Mouse (Mus musculus): ENCODE data around the gene Actr2. TPM values are rescaled to one million over a fixed set of nuclear protein-coding genes. Genes with fewer than 3 reads are reported as not detected.
A peak's percentile ranks its signal among the peaks of the same experiment; 100 is the strongest.
"Not testable (repeated sequence)": the region's sequence is repeated elsewhere in the genome, so short reads cannot be mapped to it uniquely, and the experiment has no call there.

Gene Actr2
- polyA plus RNA-seq, 1 experiment = 335 TPM

GRCm38 (mm10) chr11:20041164-20041920 lies 71.4 kb downstream of the Actr2 start:
- H3K4me1 ChIP-seq (ENCODE audit: control insufficient read depth, insufficient read depth, low read length) = peaks cover 39% of the 10 kb centered on the region
- 42% methylated on average over 6 of the region's 6 CpGs for WGBS
- no peak for TF ChIP-seq POLR2A (IDR thresholded peaks at IDR 0.05; ENCODE audit: insufficient read depth, low read depth, low read length)
- TF ChIP-seq CTCF (IDR thresholded peaks at IDR 0.05; ENCODE audit: insufficient read depth, low read depth, low read length) = no peak
- no peak overlapping the region for H3K4me3 ChIP-seq (ENCODE audit: insufficient read depth, low read depth, low read length)
- H3K27ac ChIP-seq (ENCODE audit: insufficient read depth, low read depth, low read length) = 0 out of 2 replicates have a peak overlapping the region, but pooled peaks have one; percentile 20

- no peak overlapping the region for H3K4me3 ChIP-seq (ENCODE audit: insufficient read depth, low read depth, low read length)
- TF ChIP-seq POLR2A (IDR thresholded peaks at IDR 0.05; ENCODE audit: insufficient read depth, low read depth, low read length) (no peak), CTCF (IDR thresholded peaks at IDR 0.05; ENCODE audit: insufficient read depth, low read depth, low read length) (no peak)
- H3K4me1 ChIP-seq (ENCODE audit: control insufficient read depth, insufficient read depth, low read length) = peaks cover 58% of the 10 kb centered on the region
- 6% methylated on average over 8 of the region's 8 CpGs for WGBS
- peak overlapping the region; percentile 73 for H3K27ac ChIP-seq (ENCODE audit: insufficient read depth, low read depth, low read length)
Observed at GRCm38 (mm10) chr11:20038723-20039122, 74.0 kb downstream of the Actr2 start.

- WGBS = 84% methylated on average over 4 of the region's 4 CpGs
- Histone ChIP-seq H3K4me1 (ENCODE audit: control insufficient read depth, insufficient read depth, low read length) (peaks cover 59% of the 10 kb centered on the region), H3K4me3 (ENCODE audit: insufficient read depth, low read depth, low read length) (no peak overlapping the region), H3K27ac (ENCODE audit: insufficient read depth, low read depth, low read length) (peak overlapping the region; percentile 29; the same call in 1 of the 2 replicates)
- TF ChIP-seq CTCF (IDR thresholded peaks at IDR 0.05; ENCODE audit: insufficient read depth, low read depth, low read length) (no peak), POLR2A (IDR thresholded peaks at IDR 0.05; ENCODE audit: insufficient read depth, low read depth, low read length) (no peak)
Observed at GRCm38 (mm10) chr11:20037739-20038138, 75.0 kb downstream of the Actr2 start.

GRCm38 (mm10) chr11:20035972-20036371 lies 76.7 kb downstream of the Actr2 start:
- peak overlapping the region; percentile 95 for H3K27ac ChIP-seq (ENCODE audit: insufficient read depth, low read depth, low read length)
- peaks cover 46% of the 10 kb centered on the region for H3K4me1 ChIP-seq (ENCODE audit: control insufficient read depth, insufficient read depth, low read length)
- H3K4me3 ChIP-seq (ENCODE audit: insufficient read depth, low read depth, low read length) = no peak overlapping the region
- WGBS = 49% methylated on average over 7 of the region's 7 CpGs
- TF ChIP-seq POLR2A (IDR thresholded peaks at IDR 0.05; ENCODE audit: insufficient read depth, low read depth, low read length) (no peak), CTCF (IDR thresholded peaks at IDR 0.05; ENCODE audit: insufficient read depth, low read depth, low read length) (no peak)

GRCm38 (mm10) chr11:20035343-20035928 lies 77.3 kb downstream of the Actr2 start:
- Histone ChIP-seq H3K27ac (ENCODE audit: insufficient read depth, low read depth, low read length) (peak overlapping the region; percentile 95), H3K4me1 (ENCODE audit: control insufficient read depth, insufficient read depth, low read length) (peaks cover 46% of the 10 kb centered on the region), H3K4me3 (ENCODE audit: insufficient read depth, low read depth, low read length) (no peak overlapping the region)
- 24% methylated on average over 11 of the region's 11 CpGs for whole genome bisulfite sequencing
- TF ChIP-seq POLR2A (IDR thresholded peaks at IDR 0.05; ENCODE audit: insufficient read depth, low read depth, low read length) (no peak), CTCF (IDR thresholded peaks at IDR 0.05; ENCODE audit: insufficient read depth, low read depth, low read length) (peak; percentile 7; the same call in 1 of the 2 replicates)

- peak overlapping the region; percentile 95 for H3K27ac ChIP-seq (ENCODE audit: insufficient read depth, low read depth, low read length)
- WGBS = 42% methylated on average over 14 of the region's 14 CpGs
- H3K4me3 ChIP-seq (ENCODE audit: insufficient read depth, low read depth, low read length) = no peak overlapping the region
- peaks cover 40% of the 10 kb centered on the region for H3K4me1 ChIP-seq (ENCODE audit: control insufficient read depth, insufficient read depth, low read length)
- TF ChIP-seq CTCF (IDR thresholded peaks at IDR 0.05; ENCODE audit: insufficient read depth, low read depth, low read length) = no peak
- TF ChIP-seq POLR2A (IDR thresholded peaks at IDR 0.05; ENCODE audit: insufficient read depth, low read depth, low read length) = no peak
Observed at GRCm38 (mm10) chr11:20034337-20034947, 78.3 kb downstream of the Actr2 start.

- H3K4me1 ChIP-seq (ENCODE audit: control insufficient read depth, insufficient read depth, low read length) = peaks cover 32% of the 10 kb centered on the region
- H3K4me3 ChIP-seq (ENCODE audit: insufficient read depth, low read depth, low read length) = no peak overlapping the region
- peak overlapping the region; percentile 61; the same call in 1 of the 2 replicates for H3K27ac ChIP-seq (ENCODE audit: insufficient read depth, low read depth, low read length)
- WGBS = 83% methylated on average over 6 of the region's 6 CpGs
- TF ChIP-seq CTCF (IDR thresholded peaks at IDR 0.05; ENCODE audit: insufficient read depth, low read depth, low read length) (no peak), POLR2A (IDR thresholded peaks at IDR 0.05; ENCODE audit: insufficient read depth, low read depth, low read length) (no peak)
Observed at GRCm38 (mm10) chr11:20033541-20034160, 79.1 kb downstream of the Actr2 start.

- WGBS = 50% methylated on average over 8 of the region's 8 CpGs
Observed at GRCm38 (mm10) chr11:20031536-20031935, 81.2 kb downstream of the Actr2 start.

GRCm38 (mm10) chr11:20030973-20031372 lies 81.7 kb downstream of the Actr2 start:
- H3K27ac ChIP-seq (ENCODE audit: insufficient read depth, low read depth, low read length); H3K4me3 ChIP-seq (ENCODE audit: insufficient read depth, low read depth, low read length): not testable (repeated sequence)
- WGBS = 89% methylated on average over 5 of the region's 5 CpGs
- H3K4me1 ChIP-seq (ENCODE audit: control insufficient read depth, insufficient read depth, low read length) = peaks cover 17% of the 10 kb centered on the region

More at GRCm38 (mm10) chr11:20031536-20031935, 81.2 kb downstream of the Actr2 start:
- Histone ChIP-seq H3K27ac (ENCODE audit: insufficient read depth, low read depth, low read length) (no peak overlapping the region), H3K4me1 (ENCODE audit: control insufficient read depth, insufficient read depth, low read length) (peaks cover 22% of the 10 kb centered on the region), H3K4me3 (ENCODE audit: insufficient read depth, low read depth, low read length) (no peak overlapping the region)
- no peak for TF ChIP-seq CTCF (IDR thresholded peaks at IDR 0.05; ENCODE audit: insufficient read depth, low read depth, low read length)
- TF ChIP-seq POLR2A (IDR thresholded peaks at IDR 0.05; ENCODE audit: insufficient read depth, low read depth, low read length) = no peak
